Mouse (Mus musculus): ENCODE data around the gene Fan1. TPM values are rescaled to one million over a fixed set of nuclear protein-coding genes. Genes with fewer than 3 reads are reported as not detected.

Fan1 gene
- 11.4 and 12.4 TPM in 2 replicates for polyA plus RNA-seq (2016; fragmentation: Nextera tagmentation; extraction: Ambion mirVana)

GRCm38 (mm10) chr7:64373830-64374562 lies at the start of gene Fan1:
Gene Fan1, minus strand, starts transcription at chr7:64374095.
- H3K9ac ChIP-seq (replicated peaks) = peak within 1 kb of the TSS; percentile 71
- 5% methylated on average over 27 of the region's 27 CpGs for WGBS
- H3K27ac ChIP-seq = peak within 1 kb of the TSS; percentile 95
- peak within 1 kb of the TSS; percentile 57 for H3K4me3 ChIP-seq (replicated peaks)
- ATAC-seq (ENCODE audit: insufficient number of reproducible peaks, insufficient read depth, low FRiP score, low TSS enrichment, low read depth) = peak; percentile 97
- no peaks in the 10 kb centered on the region for H3K27me3 ChIP-seq
- peaks cover 55% of the 10 kb centered on the region for H3K36me3 ChIP-seq
- H3K9me3 ChIP-seq = no peaks in the 10 kb centered on the region
- H3K4me2 ChIP-seq = peak within 1 kb of the TSS; percentile 65
- peaks cover 5% of the 10 kb centered on the region for H3K4me1 ChIP-seq (replicated peaks)

DNA sequence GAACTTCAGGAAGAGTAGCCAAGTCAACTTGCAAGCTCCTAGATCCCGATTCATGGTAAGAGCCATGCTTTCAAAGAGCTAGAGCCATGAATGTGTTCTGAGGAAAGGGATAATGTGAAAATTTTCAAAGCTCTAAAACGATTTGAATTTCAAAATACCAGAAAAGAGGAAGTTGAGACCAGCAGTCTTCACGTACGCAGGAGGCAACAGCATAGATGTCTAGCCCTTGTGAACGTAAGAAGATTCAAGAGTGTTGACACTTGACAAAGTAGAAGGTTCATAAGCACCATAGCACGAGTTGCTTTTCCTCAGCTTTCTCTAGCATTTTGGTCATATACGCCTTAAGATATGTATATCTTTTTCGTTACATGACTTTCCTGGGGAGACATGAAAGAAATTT lies 30.1 kb upstream of the Fan1 start:
- peaks cover 10% of the 10 kb centered on the region; the same call in 1 of the 2 replicates for H3K36me3 ChIP-seq
- H3K4me2 ChIP-seq = no peak overlapping the region
- no peak overlapping the region for H3K9ac ChIP-seq (replicated peaks)
- ATAC-seq (ENCODE audit: insufficient number of reproducible peaks, insufficient read depth, low FRiP score, low TSS enrichment, low read depth) = no peak
- no peaks in the 10 kb centered on the region for H3K9me3 ChIP-seq
- H3K27me3 ChIP-seq = no peaks in the 10 kb centered on the region
- WGBS = 89% methylated on average over 8 of the region's 8 CpGs
- H3K4me1 ChIP-seq (replicated peaks) = no peaks in the 10 kb centered on the region
- H3K27ac ChIP-seq = no peak overlapping the region
- no peak overlapping the region for H3K4me3 ChIP-seq (replicated peaks)

DNA sequence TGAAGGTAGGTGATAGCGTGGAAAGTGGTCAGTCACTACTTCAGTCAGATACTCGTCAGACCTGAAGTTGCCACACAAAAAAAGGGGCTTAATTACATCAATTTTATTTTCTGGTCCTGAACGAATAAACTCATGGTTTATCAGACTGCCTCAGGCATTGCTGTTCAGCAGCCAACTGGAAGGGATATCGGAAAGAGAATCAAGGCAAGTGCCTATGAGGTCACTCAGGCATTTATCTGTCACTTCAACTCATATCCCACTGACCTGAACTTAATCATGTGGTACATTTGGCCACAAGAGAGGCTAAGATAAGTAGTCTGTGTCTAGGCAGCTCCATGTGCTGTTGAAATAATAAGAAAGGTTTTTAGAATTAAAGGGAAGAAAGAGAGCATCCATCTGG lies 28.6 kb upstream of the Fan1 start:
- H3K27me3 ChIP-seq = no peaks in the 10 kb centered on the region
- H3K4me2 ChIP-seq = no peak overlapping the region
- H3K4me1 ChIP-seq (replicated peaks) = no peaks in the 10 kb centered on the region
- no peaks in the 10 kb centered on the region for H3K9me3 ChIP-seq
- 85% methylated on average over 4 of the region's 4 CpGs for whole genome bisulfite sequencing
- no peak overlapping the region for H3K9ac ChIP-seq (replicated peaks)
- ATAC-seq (ENCODE audit: insufficient number of reproducible peaks, insufficient read depth, low FRiP score, low TSS enrichment, low read depth) = no peak
- peaks cover 10% of the 10 kb centered on the region; the same call in 1 of the 2 replicates for H3K36me3 ChIP-seq
- no peak overlapping the region for H3K4me3 ChIP-seq (replicated peaks)
- no peak overlapping the region for H3K27ac ChIP-seq

DNA sequence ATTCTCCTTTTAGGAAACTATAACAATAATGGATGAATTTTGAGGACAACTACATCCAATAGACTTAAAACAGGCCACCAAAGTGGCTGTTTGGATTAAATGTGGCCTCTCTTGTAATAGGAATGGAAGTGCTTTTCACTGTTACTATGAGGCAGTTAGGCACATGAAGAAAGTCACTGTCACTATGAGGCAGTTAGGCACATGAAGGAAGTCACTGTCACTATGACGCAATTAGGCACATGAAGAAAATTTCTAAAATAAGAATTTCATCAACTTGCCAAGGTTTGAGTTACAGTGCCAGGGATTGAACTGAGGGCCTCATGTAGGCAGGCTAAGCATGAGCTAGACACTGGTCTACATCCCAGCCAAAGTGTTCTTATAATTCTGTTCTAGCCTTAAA lies 26.8 kb upstream of the Fan1 start:
- WGBS = 97% methylated on average over 1 of the region's 1 CpGs
- no peak overlapping the region for H3K4me3 ChIP-seq (replicated peaks)
- ATAC-seq (ENCODE audit: insufficient number of reproducible peaks, insufficient read depth, low FRiP score, low TSS enrichment, low read depth) = no peak
- no peaks in the 10 kb centered on the region for H3K4me1 ChIP-seq (replicated peaks)
- no peak overlapping the region for H3K4me2 ChIP-seq
- H3K9ac ChIP-seq (replicated peaks) = no peak overlapping the region
- peaks cover 10% of the 10 kb centered on the region; the same call in 1 of the 2 replicates for H3K36me3 ChIP-seq
- no peaks in the 10 kb centered on the region for H3K27me3 ChIP-seq
- H3K9me3 ChIP-seq = no peaks in the 10 kb centered on the region
- H3K27ac ChIP-seq = no peak overlapping the region

DNA sequence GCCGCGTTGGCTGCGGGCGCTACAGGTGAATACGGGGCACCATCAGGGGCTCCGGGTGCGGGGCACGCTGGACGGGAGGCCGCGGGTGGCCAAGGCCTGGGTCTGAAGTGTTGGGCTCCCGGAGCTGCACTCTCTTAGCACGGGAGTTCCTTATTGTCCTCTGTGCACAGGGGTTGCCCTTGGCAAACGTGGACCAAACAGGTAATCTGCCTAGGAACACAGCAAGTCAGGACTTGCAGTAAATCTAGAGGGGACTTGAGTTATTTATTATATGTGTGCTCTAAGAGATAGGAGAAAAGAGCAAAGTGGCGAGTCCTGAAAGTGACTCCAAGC lies 18.9 kb upstream of the Fan1 start:
- ATAC-seq (ENCODE audit: insufficient number of reproducible peaks, insufficient read depth, low FRiP score, low TSS enrichment, low read depth) = no peak; the same call in 1 of the 2 replicates
- Histone ChIP-seq H3K4me2 (peak overlapping the region; percentile 93), H3K9me3 (no peaks in the 10 kb centered on the region), H3K27me3 (no peaks in the 10 kb centered on the region), H3K4me3 (replicated peaks) (peak overlapping the region; percentile 72), H3K9ac (replicated peaks) (peak overlapping the region; percentile 81), H3K4me1 (replicated peaks) (peaks cover 11% of the 10 kb centered on the region), H3K27ac (peak overlapping the region; percentile 82), H3K36me3 (peaks cover 20% of the 10 kb centered on the region)
- 1% methylated on average over 15 of the region's 15 CpGs for WGBS

- peak; percentile 99 for ATAC-seq (ENCODE audit: insufficient number of reproducible peaks, insufficient read depth, low FRiP score, low TSS enrichment, low read depth)
These were observed 18.4 kb upstream of the Fan1 start, which contains the start of the genes Mphosph10 and Mcee for GRCm38 (mm10) chr7:64392122-64392818. Gene Mphosph10, minus strand, starts transcription at chr7:64392268. Gene Mcee, plus strand, starts transcription at chr7:64392607.

GRCm38 (mm10) chr7:64391479-64391878 lies 17.6 kb upstream of the Fan1 start:
- H3K4me1 ChIP-seq (replicated peaks) = peaks cover 11% of the 10 kb centered on the region
- no peaks in the 10 kb centered on the region for H3K9me3 ChIP-seq
- peak overlapping the region; percentile 82; the same call in 1 of the 2 replicates for H3K27ac ChIP-seq
- peak overlapping the region; percentile 93 for H3K4me2 ChIP-seq
- peak overlapping the region; percentile 72 for H3K4me3 ChIP-seq (replicated peaks)
- peaks cover 33% of the 10 kb centered on the region for H3K36me3 ChIP-seq
- no peaks in the 10 kb centered on the region for H3K27me3 ChIP-seq
- peak overlapping the region; percentile 81 for H3K9ac ChIP-seq (replicated peaks)
- ATAC-seq (ENCODE audit: insufficient number of reproducible peaks, insufficient read depth, low FRiP score, low TSS enrichment, low read depth) = no peak
- WGBS = 3% methylated on average over 8 of the region's 8 CpGs

More at GRCm38 (mm10) chr7:64392122-64392818, 18.4 kb upstream of the Fan1 start, which contains the start of the genes Mphosph10 and Mcee:
- H3K9me3 ChIP-seq = no peaks in the 10 kb centered on the region
- H3K36me3 ChIP-seq = peaks cover 25% of the 10 kb centered on the region
- H3K9ac ChIP-seq (replicated peaks) = peak within 1 kb of the TSS; percentile 81
- H3K4me2 ChIP-seq = peak within 1 kb of the TSS; percentile 93
- under 1% methylated on average over 54 of the region's 54 CpGs for WGBS
- peak within 1 kb of the TSS; percentile 82 for H3K27ac ChIP-seq
- H3K4me3 ChIP-seq (replicated peaks) = peak within 1 kb of the TSS; percentile 72
- no peaks in the 10 kb centered on the region for H3K27me3 ChIP-seq
- H3K4me1 ChIP-seq (replicated peaks) = peaks cover 11% of the 10 kb centered on the region

DNA sequence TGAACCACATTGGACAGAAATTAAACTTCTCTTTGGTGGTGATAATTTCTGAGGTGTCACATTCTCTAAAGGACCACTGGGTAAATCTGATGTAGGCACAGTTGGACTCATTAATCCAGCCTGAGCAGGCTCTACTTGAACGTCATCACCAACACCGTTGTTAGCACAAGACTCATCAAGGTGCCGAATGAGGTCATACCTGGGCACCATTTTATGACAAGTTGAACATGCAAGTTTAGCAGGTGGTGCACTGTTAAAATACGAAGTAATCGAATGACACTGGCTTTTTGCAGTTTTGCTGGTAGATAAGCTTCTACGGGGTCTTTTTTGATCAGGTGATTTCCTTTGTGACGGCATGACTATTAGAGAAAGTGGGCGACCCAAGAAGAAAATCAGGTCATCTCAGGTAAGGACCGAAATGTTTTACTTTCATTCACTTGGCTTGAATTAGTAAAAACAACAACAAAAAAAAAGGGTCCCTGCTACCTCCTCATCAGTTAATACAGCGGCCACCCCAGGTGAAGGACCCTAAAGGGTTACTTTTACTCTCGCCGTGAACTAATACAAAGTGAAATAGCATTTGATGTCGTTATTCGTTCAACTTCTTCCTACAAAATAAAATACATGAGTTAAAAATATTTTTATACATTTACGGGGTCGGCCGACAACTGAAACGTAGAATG lies 607 bp downstream of the Fan1 start:
- Histone ChIP-seq H3K4me1 (replicated peaks) (peaks cover 5% of the 10 kb centered on the region), H3K27ac (peak overlapping the region; percentile 95), H3K9me3 (no peaks in the 10 kb centered on the region), H3K36me3 (peaks cover 55% of the 10 kb centered on the region), H3K4me2 (peak overlapping the region; percentile 65), H3K9ac (replicated peaks) (peak overlapping the region; percentile 71), H3K27me3 (no peaks in the 10 kb centered on the region), H3K4me3 (replicated peaks) (peak overlapping the region; percentile 57)
- WGBS = 12% methylated on average over 18 of the region's 18 CpGs
- ATAC-seq (ENCODE audit: insufficient number of reproducible peaks, insufficient read depth, low FRiP score, low TSS enrichment, low read depth) = peak; percentile 34; the same call in 1 of the 2 replicates

DNA sequence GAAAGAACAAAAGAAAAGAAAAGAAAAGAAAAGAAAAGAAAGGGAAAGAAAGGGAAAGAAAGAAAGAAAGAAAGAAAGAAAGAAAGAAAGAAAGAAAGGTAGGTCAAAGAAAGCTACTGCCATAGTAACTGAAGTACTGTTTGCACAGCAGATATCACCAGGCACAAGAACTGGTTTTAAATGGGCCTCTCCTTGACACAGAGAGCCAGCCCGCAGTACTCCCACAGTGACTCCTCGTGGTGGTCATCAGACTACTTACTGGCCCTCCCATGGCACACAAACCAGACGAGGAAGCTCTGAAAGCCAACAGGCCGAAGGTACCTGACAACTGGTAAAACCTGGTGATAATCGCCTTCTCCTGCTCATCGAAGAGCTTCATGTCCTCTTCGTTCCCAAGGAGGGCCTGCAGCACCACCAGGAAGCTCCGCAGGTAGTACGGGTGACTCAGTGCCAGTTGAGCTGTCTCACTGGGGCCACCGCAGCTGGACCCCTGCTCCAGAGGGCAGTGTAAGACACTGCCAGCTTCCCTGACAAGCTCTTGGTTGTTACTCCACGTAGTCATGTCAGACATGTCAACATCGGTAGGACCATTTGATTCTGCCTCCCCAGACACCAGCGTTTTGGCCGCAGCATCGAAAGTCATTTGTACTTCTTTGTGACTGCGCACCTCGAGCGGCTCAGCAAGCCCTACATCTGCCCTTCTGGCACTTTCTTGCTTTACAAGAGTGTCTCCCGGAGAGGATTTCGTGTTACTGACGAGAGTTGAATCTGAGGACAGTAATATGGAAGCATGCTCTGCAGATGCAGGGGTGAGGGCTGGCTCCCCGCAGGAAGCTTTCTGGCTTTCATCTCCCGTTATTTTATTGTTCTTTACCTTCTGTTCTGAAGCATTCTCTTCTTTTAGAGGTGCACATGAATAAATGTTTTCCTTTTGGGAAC lies 1.7 kb downstream of the Fan1 start:
- peaks cover 5% of the 10 kb centered on the region for H3K4me1 ChIP-seq (replicated peaks)
- H3K4me2 ChIP-seq = peak overlapping the region; percentile 65; the same call in 1 of the 2 replicates
- 93% methylated on average over 23 of the region's 23 CpGs for WGBS
- no peak for ATAC-seq (ENCODE audit: insufficient number of reproducible peaks, insufficient read depth, low FRiP score, low TSS enrichment, low read depth)
- no peaks in the 10 kb centered on the region for H3K9me3 ChIP-seq
- H3K4me3 ChIP-seq (replicated peaks) = peak overlapping the region; percentile 57; the same call in 1 of the 2 replicates
- H3K36me3 ChIP-seq = peaks cover 51% of the 10 kb centered on the region
- no peak overlapping the region for H3K9ac ChIP-seq (replicated peaks)
- H3K27ac ChIP-seq = no peak overlapping the region
- no peaks in the 10 kb centered on the region for H3K27me3 ChIP-seq

DNA sequence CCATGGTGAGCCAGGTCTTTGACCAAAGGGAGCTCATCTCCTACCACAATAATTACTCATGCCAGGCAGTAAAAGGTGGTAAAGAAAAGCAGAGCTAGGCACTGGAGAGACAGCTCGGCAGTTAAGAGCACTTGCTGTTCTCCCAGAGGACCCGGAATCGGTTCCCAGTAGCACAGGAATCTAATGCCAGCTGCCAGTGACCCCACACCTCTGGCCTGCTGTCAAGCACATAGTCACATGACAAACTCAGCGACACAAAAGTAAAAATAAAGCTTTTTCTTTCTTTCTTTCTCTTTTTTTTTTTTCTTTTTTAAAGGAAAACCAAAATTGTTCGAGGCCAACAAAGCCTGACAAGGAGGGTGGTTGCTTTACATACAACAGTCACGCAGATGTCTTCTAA lies 4.1 kb downstream of the Fan1 start:
- ATAC-seq (ENCODE audit: insufficient number of reproducible peaks, insufficient read depth, low FRiP score, low TSS enrichment, low read depth) = no peak
- peaks cover 5% of the 10 kb centered on the region for H3K4me1 ChIP-seq (replicated peaks)
- peaks cover 60% of the 10 kb centered on the region for H3K36me3 ChIP-seq
- H3K4me2 ChIP-seq = no peak overlapping the region
- 91% methylated on average over 6 of the region's 6 CpGs for WGBS
- no peak overlapping the region for H3K4me3 ChIP-seq (replicated peaks)
- no peaks in the 10 kb centered on the region for H3K27me3 ChIP-seq
- H3K9me3 ChIP-seq = no peaks in the 10 kb centered on the region
- no peak overlapping the region for H3K9ac ChIP-seq (replicated peaks)
- no peak overlapping the region for H3K27ac ChIP-seq
